Mouse (Mus musculus) liver, embryonic 11.5 days (tissue): ENCODE results near the gene Ffar2. TPM values are rescaled to one million over a fixed set of nuclear protein-coding genes. Genes with fewer than 3 reads are reported as not detected.

ENCODE experiments used
- ATAC-seq: fragments of 200-750 bp; cut with Nextera tagmentation; replicated peaks from 2 replicates; pipeline ENCODE4 v1.8.0; 2017; ENCODE audit warnings: moderate number of reproducible peaks, mild to moderate bottlenecking, moderate TSS enrichment, moderate library complexity; ENCODE audit not compliant: low FRiP score
- DNase-seq: peaks from one replicate; pipeline ENCODE4 v3.0.0-alpha.2; 2017; ENCODE audit warnings: low spot score
- H3K27ac ChIP-seq: fragments of 300-500 bp; sonication (generic); 2 replicates; pipeline ENCODE4 v1.5.1; 2014; ENCODE audit warnings: mild to moderate bottlenecking, low read depth, low read length, control low read depth
- H3K27me3 ChIP-seq: fragments of 300-500 bp; sonication (generic); replicated peaks from 2 replicates; pipeline ENCODE4 v1.6.1; 2014; ENCODE audit warnings: low read length, mixed read lengths; ENCODE audit not compliant: control insufficient read depth, insufficient read depth
- H3K36me3 ChIP-seq: fragments of 300-500 bp; sonication (generic); 2 replicates; pipeline ENCODE4 v1.6.1; 2014; ENCODE audit warnings: mild to moderate bottlenecking, low read length, moderate library complexity, mixed read lengths; ENCODE audit not compliant: control insufficient read depth, insufficient read depth
- H3K4me1 ChIP-seq: fragments of 300-500 bp; sonication (generic); replicated peaks from 2 replicates; pipeline ENCODE4 v1.6.1; 2014; ENCODE audit warnings: low read length, mixed read lengths; ENCODE audit not compliant: control insufficient read depth, insufficient read depth
- H3K4me2 ChIP-seq: fragments of 300-500 bp; sonication (generic); 2 replicates; pipeline ENCODE4 v1.6.1; 2014; ENCODE audit warnings: mild to moderate bottlenecking, control low read depth, moderate library complexity
- H3K4me3 ChIP-seq: fragments of 300-500 bp; sonication (generic); 2 replicates; pipeline ENCODE4 v1.5.1; 2014; ENCODE audit warnings: low read depth, low read length, control low read depth
- H3K9ac ChIP-seq: fragments of 300-500 bp; sonication (generic); 2 replicates; pipeline ENCODE4 v1.6.1; 2014; ENCODE audit warnings: low read depth, low read length, control low read depth
- H3K9me3 ChIP-seq: fragments of 300-500 bp; sonication (generic); 2 replicates; pipeline ENCODE4 v1.6.1; 2016; ENCODE audit warnings: low read length, inconsistent platforms, mixed read lengths; ENCODE audit not compliant: control insufficient read depth
- WGBS: fragments of 180-500 bp; shearing (Covaris S2); extraction: QIAGEN DNeasy Blood & Tissue Kit; methylation state at CpG from one replicate; pipeline ENCODE4 v1.1.7; 2014; 5-methylcytosine and 5-hydroxymethylcytosine counted together
- polyA plus RNA-seq: library from polyadenylated mRNA; unstranded; fragments of >200 nt; fragmentation: Nextera tagmentation; extraction: Ambion mirVana; gene quantifications from 2 replicates; pipeline ENCODE4 v1.2.1, GENCODE M21; 2014

Gene Ffar2
- polyA plus RNA-seq, 1 experiment from 2014 or later, result 0.47 TPM

- Histone ChIP-seq H3K9me3 (no peaks in the 10 kb centered on the region; the same call in 1 of the 2 replicates), H3K4me1 (no peaks in the 10 kb centered on the region), H3K36me3 (no peaks in the 10 kb centered on the region), H3K4me3 (no peak overlapping the region), H3K27ac (no peak overlapping the region), H3K9ac (no peak overlapping the region), H3K27me3 (no peaks in the 10 kb centered on the region), H3K4me2 (no peak overlapping the region)
- ATAC-seq (no peak), DNase-seq (no peak)
- 78% methylated on average over 9 of the region's 9 CpGs for WGBS
Measured at GRCm38 (mm10) chr7:30776104-30776503, 47.5 kb downstream of the Ffar2 start.

DNA sequence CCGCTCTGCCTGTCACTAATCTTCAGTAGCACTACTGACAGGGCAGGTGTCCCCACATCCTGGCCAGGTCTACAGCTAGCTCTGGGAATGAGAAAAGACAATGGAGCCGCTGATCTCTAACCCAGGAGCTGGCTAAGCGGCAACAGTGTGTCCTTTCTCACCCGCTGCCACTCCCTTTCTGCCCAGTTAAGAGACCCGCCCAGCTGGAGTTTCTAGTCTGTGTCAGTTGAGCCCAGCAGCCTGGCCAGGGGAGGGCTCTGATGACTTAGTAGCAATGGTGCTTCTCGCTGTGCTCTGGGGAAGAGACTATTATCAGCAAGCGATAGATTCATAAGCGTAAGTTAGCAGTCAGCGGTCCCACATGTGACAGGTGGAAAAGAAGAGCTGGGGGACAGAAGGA lies 54.3 kb downstream of the Ffar2 start:
- Histone ChIP-seq H3K4me1 (no peaks in the 10 kb centered on the region), H3K27ac (no peak overlapping the region), H3K9ac (no peak overlapping the region), H3K27me3 (peaks cover 13% of the 10 kb centered on the region), H3K9me3 (no peaks in the 10 kb centered on the region; the same call in 1 of the 2 replicates), H3K4me2 (no peak overlapping the region), H3K4me3 (no peak overlapping the region), H3K36me3 (no peaks in the 10 kb centered on the region)
- ATAC-seq, result no peak
- no peak for DNase-seq
- 32% methylated on average over 9 of the region's 9 CpGs for WGBS

Other genes starting within 250 kb of the Ffar2 start
- gene Kmt2b, start 235.0 kb downstream of the Ffar2 start, polyA plus RNA-seq, result 7.4 and 11.4 TPM in 2 replicates
- 0.25 and 0.62 TPM in 2 replicates for gene Zbtb32, start 224.9 kb downstream of the Ffar2 start, polyA plus RNA-seq
- 0.66 and 1.5 TPM in 2 replicates for gene Upk1a, start 210.9 kb downstream of the Ffar2 start, polyA plus RNA-seq
- gene Cox6b1, start 197.6 kb downstream of the Ffar2 start, polyA plus RNA-seq, result 809 and 909 TPM in 2 replicates
- 0.16 and 0.17 TPM in 2 replicates for gene Etv2, start 187.9 kb downstream of the Ffar2 start, polyA plus RNA-seq
- 101 TPM in 2 replicates for gene Rbm42, start 173.5 kb downstream of the Ffar2 start, polyA plus RNA-seq
- 64.3 and 65.6 TPM in 2 replicates for gene Haus5, start 158.8 kb downstream of the Ffar2 start, polyA plus RNA-seq
- gene Pmis2, start 152.2 kb downstream of the Ffar2 start, polyA plus RNA-seq, result not detected in 2 replicates
- gene 2200002J24Rik, start 124.8 kb downstream of the Ffar2 start, polyA plus RNA-seq, result 0.53 TPM in 1 of 2 replicates, not detected in the other
- 1.5 and 1.9 TPM in 2 replicates for gene Atp4a, start 111.6 kb downstream of the Ffar2 start, polyA plus RNA-seq
- gene Tmem147, start 94.2 kb downstream of the Ffar2 start, polyA plus RNA-seq, result 168 and 181 TPM in 2 replicates
- gene Gapdhs, start 80.1 kb downstream of the Ffar2 start, polyA plus RNA-seq, result 0.31 and 0.44 TPM in 2 replicates
- gene Sbsn, start 72.3 kb downstream of the Ffar2 start, polyA plus RNA-seq, result 0.07 and 0.21 TPM in 2 replicates
- not detected in 2 replicates for gene Dmkn, start 60.0 kb downstream of the Ffar2 start, polyA plus RNA-seq
- not detected in 2 replicates for gene Krtdap, start 35.9 kb downstream of the Ffar2 start, polyA plus RNA-seq
- not detected in 2 replicates for gene Ffar3, start 32.4 kb upstream of the Ffar2 start, polyA plus RNA-seq
- not detected in 2 replicates for gene Ffar1, start 37.8 kb upstream of the Ffar2 start, polyA plus RNA-seq
- gene Cd22, start 56.6 kb upstream of the Ffar2 start, polyA plus RNA-seq, result 0.07 TPM in 1 of 2 replicates, not detected in the other
- 0.08 and 0.23 TPM in 2 replicates for gene Mag, start 91.1 kb upstream of the Ffar2 start, polyA plus RNA-seq
- not detected in 2 replicates for gene Hamp2, start 100.9 kb upstream of the Ffar2 start, polyA plus RNA-seq
- gene Hamp, start 120.3 kb upstream of the Ffar2 start, polyA plus RNA-seq, result not detected in 2 replicates
- gene Usf2, start 133.0 kb upstream of the Ffar2 start, polyA plus RNA-seq, result 17.8 and 19.9 TPM in 2 replicates
- gene Lsr, start 149.7 kb upstream of the Ffar2 start, polyA plus RNA-seq, result 39.7 and 43.0 TPM in 2 replicates
- gene Fam187b, start 150.0 kb upstream of the Ffar2 start, polyA plus RNA-seq, result 3.2 and 4.1 TPM in 2 replicates
- 28.1 and 31.1 TPM in 2 replicates for gene Fxyd5, start 218.7 kb upstream of the Ffar2 start, polyA plus RNA-seq
- 1.9 and 2.6 TPM in 2 replicates for gene Fxyd7, start 227.7 kb upstream of the Ffar2 start, polyA plus RNA-seq
- gene Fxyd1, start 233.4 kb upstream of the Ffar2 start, polyA plus RNA-seq, result 23.5 and 35.8 TPM in 2 replicates
- gene Lgi4, start 235.6 kb upstream of the Ffar2 start, polyA plus RNA-seq, result 0.30 and 0.45 TPM in 2 replicates